Mouse (Mus musculus): ENCODE results near the gene Mbd3.
"Not testable (repeated sequence)": the region's sequence is repeated elsewhere in the genome, so short reads cannot be mapped to it uniquely, and the experiment has no call there.

The Mbd3 gene

DNA sequence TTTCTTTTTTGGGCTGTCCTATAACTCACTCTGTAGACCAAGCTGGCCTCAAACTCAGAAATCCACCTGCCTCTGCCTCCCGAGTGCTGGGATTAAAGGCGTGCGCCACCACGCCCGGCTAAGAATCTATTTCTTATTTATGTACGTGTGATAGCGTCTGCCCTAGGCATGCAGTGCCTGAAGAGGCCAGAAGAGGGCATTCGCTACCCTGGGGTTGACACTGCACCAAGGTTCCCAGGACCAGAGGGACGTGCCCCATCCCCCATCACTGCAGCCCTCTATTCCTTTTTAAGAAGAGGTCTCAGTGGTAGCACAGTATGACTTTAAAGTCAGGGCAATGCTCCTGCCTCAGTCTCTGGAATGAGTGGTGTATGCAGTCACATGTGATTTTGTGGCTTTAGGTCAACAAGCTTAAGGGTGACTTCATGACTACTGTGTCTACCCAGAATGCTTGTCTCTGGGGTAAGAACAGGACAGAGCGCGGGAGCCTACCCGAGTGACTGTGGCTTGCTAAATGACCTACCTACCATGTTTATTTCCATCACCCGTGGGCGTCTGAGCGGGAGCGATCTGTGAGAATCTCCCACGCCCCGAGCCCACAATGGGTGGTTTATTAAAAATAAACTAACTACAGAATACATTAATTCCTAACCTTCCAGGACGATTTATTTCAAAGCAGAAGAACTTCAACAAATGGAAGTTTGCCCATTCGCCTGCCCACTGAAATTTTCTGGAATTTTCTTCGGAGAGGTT is 29.2 kb downstream of the Mbd3 start:
- peak in 1 of 2 experiments; percentile 31 for DNase-seq (ENCODE audit: low spot score in 2 of 2)

DNA sequence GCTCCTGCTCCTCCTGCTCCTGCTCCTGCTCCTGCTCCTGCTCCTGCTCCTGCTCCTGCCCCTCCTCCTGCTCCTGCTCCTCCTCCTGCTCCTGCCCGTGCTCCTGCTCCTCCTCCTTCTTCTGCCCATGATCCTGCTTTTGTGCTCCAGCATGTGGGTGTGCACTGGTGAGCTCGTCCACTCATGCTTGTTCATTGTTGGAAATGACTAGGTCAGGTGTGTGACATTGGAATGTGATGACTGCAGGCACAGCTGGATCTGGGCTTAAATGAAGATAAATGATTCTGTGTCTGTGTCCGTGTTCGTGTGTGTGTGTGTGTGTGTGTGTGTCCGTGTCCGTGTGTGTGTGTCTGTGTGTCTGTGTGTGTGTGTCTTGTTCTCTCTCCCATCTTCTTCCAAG is 31.0 kb downstream of the Mbd3 start:
- no peak for DNase-seq (ENCODE audit: low spot score in 2 of 2)

DNA sequence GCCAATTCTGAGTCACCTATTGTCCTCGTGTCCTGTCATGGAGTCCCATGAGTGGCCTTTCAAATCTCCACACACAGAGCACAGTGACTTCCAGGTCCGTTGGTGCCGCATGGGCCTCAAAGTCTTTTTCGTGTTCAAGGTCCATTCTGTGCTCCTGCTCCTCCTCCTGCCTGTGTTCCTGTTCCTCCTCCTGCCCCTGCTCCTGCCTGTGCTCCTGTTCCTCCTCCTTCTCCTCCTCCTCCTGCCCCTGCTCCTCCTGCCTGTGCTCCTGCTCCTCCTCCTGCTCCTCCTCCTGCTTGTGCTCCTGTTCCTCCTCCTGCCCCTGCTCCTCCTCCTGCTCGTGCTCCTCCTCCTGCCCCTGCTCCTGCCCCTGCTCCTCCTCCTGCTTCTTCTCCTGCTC is 31.4 kb downstream of the Mbd3 start:
- no peak for DNase-seq (ENCODE audit: low spot score in 2 of 2)

DNA sequence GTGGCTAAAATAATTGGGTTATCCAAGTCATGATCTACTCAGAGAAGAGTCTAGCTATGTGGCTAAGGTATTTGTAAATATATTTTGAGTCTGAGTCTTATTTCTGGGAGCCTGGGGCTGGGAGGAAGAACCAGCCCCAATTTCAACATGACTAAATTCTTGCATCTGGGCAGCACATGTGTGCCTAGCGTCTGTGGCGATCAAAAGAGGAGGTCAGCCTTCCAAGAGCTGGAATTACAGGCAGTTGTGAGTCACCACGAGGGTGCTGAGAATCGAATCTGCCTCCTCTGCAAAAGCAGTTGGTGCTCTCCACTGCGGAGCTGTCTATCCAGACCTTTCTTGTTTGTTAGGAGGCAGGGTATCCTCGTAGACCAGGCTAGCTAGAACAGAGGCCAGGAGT is 33.6 kb downstream of the Mbd3 start:
- no peak for DNase-seq (ENCODE audit: low spot score in 2 of 2)

DNA sequence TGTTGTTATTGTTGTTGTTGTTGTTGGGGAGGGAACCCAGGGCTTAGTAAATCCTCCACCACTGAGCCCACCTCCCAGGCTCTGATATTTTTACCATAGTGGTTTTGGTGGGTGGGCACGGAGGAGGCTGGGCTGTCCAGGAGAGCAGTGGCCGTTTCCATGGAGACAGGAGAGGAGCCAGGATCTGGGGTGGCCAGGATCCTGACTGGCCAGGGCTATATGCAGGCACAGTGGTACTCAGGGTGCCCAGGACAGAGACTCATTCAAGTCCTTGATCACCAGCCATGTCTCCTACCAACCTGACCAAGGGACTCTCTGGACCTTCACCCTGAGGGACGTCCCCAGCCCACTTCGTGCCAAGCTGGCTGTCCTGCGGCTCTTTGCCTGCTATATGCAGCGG is 35.6 kb downstream of the Mbd3 start:
- DNase-seq (ENCODE audit: low spot score in 2 of 2), result no peak

DNA sequence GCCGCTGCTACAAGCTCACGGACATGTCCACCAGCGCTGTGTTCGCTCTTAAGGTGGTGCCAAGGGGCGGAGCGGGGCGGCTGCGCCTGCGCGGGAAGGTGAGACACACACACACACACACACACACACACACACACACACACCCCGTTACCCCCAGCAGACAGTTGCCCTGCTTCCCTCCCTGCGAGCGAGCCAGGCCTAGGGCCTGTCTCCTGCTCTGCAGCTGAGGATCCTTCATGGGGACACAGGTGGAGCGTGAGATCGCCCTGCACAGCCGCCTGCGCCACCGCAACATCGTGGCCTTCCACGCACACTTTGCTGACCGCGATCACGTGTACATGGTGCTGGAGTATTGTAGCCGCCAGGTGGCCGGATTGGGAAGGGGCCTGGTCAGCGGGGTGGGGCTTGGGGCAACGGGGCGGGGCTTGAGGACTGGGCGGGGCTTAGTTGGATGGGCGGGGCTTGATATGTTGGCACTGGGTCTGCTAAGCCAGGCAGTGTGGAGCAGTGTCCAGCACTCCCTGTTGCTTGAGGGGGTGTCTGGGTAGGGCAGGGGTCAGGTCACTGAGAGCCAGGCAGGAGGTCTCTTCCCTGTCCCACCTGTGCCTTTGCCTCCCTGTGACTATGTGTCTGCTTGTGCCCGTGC is 41.2 kb downstream of the Mbd3 start:
- no peak for DNase-seq (ENCODE audit: low spot score in 2 of 2)

DNA sequence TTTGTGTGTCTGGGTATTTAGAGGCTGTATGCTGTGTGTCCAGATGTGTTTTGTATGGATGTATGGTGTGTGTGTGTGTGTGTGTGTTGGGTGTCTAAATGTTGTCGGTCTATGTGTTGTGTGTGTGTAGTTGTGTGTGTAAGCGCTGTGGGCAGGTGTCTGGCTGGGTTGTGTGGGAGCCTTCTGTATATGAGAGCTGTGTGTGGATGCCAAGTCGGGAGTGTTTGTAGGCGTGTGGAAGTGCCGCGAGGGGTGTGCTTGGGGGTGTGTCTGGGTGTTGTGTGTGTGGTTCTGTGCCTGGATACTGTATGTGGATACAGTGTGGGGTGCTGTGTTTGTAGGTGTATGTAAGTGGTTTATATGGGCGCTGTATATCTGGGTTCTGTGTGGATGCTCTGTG is 42.0 kb downstream of the Mbd3 start:
- no peak for DNase-seq (ENCODE audit: low spot score in 2 of 2)

DNA sequence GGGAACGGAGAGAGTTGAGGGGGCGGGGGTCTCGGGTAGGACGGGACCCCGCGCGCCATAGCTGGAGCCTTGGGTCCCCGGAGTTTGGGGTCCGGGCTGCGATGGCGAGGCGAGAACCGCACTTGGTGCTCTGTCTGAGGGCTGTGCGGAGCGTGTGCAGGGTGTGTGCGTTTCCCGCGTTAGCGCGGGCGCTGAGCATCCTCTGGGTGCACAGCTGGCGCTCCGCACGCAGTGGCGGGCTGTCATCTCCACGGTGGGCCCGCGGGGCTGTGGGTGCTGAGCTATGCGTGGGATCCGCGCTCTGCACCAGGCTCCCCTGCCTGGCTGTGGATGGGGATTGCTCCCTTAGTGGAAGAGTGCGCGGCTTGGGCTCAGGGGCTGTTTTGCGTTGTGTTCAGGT is 42.6 kb downstream of the Mbd3 start:
- no peak for DNase-seq (ENCODE audit: low spot score in 2 of 2)

DNA sequence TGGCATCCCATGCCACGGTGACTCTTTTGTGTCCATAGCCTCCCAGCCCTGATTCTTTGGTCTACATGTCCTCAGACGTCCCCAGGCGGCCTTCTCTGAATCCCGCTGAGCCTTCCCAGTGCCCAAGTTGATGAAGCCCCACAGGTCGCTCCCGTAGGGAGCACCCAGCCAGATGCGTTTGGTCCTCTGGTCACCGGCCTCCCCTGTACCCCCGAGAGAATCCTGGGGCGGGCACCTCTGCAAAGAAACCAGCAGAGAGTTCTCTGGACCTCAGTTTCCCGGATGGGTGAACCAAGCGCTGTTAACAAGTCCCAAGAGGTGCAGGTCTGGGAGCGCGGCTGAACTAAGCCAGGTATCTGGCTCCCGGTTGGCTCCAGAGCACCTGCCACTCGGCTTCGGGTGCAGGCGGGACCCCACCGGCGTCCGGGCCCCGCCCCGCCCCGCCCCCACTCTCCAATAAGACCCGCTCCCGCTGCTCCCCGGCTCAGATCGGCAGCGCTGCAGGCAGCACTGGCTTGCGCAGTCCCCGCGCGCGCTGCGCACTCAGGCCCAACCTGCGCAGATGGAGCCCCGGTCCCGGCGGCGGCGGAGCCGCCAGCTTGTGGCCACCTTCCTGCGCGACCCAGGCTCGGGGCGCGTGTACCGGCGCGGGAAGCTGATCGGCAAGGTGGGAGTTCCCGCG is 43.2 kb downstream of the Mbd3 start, which contains the start of gene Plk5:
Plk5 (plus strand) TSS at position 459 of the 682 bp plus-strand sequence.
- no peak for DNase-seq (ENCODE audit: low spot score in 2 of 2)

DNA sequence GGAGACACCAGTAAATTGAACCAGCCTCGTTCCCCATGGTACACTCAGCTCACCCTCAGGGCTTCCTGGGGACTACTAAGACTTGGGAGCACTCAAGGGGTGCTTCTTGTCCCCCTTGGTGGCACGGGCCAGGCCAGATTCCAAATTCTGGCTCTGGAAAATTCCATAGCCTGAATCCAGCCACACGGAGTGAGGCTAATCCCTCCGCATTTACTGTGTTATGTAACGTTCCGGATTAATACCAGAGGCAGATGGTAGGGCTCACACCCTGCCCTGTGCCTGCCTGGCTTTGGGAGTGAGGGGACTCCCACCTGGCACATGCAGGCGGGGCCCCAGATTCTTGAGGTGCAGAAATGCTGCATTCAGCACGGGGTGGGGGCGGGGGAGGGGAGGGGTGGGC is 43.9 kb downstream of the Mbd3 start:
- no peak for DNase-seq (ENCODE audit: low spot score in 2 of 2)

DNA sequence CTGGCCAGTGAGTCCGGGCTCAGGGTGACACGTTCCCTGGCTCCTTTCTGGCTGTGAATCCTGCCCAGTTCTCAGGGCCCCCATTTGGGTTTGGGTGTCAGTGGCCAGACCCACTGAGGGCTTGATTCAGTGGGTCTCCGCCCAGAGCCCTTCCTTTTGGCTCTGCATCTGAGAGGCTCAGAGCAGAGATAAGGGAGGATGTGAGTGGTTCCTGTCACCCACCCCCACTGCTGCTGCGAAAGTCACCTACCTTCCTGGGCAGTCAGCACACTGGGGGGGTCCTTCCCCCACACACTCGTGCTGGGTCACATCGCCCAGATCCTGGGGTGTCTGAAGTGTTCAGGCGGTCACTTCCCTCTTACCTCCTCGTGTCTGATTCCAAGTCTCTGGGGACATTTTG is 46.6 kb downstream of the Mbd3 start:
- DNase-seq (ENCODE audit: low spot score in 2 of 2), result no peak

DNA sequence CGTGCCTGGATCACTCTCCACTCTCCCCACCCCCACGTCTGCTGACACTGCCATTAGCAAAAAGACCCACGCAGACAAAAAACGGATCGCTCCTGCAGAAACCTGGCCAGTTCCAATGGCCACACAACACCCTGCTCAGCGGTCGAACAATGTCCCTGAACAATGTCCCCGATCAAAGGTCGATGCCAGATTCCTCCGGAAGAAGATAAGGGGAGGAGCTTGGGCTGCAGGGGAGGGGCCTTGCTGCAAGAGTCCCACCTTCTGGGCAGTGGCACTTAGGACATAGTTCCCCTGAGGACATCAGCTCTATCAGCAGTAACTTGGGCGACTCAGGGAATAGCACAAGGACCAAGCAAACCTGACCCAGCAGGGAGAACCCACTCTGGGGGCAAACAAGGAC is 47.5 kb downstream of the Mbd3 start:
- no peak for DNase-seq (ENCODE audit: low spot score in 2 of 2)

DNA sequence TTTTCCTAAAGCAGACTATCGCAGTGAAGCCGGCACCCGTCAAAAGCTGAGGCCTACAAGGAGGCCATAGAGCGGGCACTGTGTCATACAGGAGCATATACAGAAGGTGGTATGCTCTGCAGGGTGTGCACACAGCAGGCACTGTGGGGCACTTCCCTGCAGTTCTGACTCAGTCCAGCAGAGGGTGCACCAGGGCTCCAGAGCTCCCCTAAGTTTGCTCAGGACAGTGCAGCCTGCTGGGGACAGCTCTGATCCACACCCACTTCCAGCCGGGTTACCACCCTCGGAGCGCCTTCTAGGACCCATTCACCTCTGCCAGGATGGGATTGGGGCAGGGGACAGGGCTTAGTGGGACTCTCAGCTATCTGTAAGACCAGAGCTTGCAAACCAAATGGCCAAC is 49.1 kb downstream of the Mbd3 start:
- DNase-seq (ENCODE audit: low spot score in 2 of 2), result peak; percentile 70 to 73

DNA sequence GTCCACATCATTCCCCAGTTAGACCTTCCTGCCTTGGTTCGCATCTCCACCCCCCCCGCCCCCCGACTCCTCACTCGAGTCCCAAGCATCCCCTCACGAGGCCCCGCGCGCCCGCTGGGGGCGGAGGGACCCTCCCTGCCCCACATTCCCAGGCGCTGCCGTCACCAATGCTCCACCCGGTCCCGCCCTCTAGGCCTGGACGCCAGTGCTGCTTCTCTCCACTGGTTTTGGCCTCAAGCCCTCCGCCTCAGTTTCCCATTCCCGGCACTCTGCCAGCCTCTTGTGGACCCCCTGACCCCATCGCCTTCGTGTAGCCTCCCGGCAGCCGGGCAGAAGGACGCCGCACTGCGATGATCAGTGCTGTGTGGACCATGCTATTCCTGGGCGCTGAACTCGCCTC is 50.4 kb downstream of the Mbd3 start:
- no peak for DNase-seq (ENCODE audit: low spot score in 2 of 2)

DNA sequence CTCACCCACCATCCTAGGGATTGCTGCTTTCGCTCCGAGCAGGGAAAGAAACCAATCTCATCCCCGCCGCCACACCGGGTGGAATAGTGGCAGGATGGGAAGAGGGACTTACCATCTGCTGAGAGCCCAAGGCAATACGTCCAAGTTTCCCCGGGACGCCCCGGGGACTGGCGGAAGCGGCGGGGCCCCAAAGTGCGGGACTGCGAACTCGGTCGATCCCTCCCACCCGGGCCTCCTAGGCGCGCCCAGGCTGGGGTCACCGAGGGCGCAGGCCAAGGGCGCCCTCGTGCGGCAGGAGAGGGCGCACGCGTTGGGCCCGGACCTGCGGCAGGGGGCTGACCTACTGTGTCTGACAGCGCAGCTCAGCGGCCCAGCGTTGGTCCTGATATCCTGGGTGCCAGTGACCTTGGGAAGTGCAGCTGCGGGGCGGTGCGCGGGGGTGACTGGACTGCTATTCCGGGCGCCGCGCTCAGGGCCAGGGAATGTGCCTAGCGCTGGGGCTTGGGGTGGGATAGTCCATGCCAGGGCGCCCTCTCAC is 51.0 kb downstream of the Mbd3 start, which contains the start of gene Adamtsl5:
Adamtsl5 (minus strand) TSS at position 169 of the 538 bp plus-strand sequence.
- DNase-seq (ENCODE audit: low spot score in 2 of 2), result peak; percentile 57 to 65

DNA sequence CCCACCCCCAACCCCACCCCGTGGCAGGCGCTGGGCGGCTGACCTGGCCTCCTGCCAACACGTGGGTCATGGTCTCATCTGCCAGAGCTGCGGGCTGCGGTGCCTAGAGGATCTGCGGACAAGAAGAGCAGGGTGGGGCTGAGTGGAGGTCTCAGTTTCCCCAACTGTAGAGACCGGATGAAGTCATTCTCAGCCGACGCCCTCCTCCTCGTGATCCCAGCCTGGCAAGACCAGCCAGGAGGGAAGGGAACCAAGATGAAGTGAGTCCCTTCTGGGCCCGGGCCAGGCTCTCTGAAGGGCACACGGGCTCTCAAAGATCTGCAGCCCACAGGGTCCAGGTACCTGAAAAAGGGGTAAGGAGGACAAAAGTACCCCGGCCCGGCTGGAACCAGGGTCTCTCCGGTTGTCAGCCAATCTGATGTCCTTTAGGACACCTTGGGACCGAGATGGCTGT is 51.8 kb downstream of the Mbd3 start:
- DNase-seq (ENCODE audit: low spot score in 2 of 2), result no peak

DNA sequence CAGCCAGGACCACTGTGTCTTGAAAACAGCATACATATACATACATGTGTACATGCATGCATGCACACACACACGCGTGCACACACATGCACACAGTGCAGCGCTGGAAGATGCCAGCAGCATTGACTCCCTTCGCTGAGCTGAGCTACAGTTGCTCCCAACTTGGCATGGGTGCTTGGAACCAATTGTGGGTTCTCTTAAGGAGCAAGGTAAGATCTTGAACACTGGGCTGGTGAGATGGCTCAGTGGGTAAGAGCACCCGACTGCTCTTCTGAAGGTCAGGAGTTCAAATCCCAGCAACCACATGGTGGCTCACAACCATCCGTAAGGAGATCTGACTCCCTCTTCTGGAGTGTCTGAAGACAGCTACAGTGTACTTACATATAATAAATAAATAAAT is 53.4 kb downstream of the Mbd3 start:
- DNase-seq (ENCODE audit: low spot score in 2 of 2), result not testable (repeated sequence)

DNA sequence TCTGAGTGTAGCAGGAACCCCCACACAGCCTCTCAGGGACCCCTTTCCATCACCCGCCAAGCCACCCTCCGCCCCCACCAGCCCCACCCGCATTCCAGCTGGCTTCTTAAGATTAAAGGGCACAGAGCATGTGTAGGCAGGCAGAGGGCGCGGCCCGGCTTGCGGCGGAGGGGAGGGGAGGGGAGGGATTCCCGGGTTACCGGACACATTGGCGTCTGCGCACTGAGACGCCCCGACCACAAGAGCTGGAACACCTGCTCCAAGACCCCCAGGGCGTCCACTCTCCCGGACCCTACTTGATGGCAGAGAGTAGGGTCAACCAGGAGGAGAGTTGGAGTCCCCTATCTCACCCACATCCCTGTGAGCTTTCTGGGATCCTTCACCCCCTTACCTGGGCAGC is 54.2 kb downstream of the Mbd3 start:
- DNase-seq (ENCODE audit: low spot score in 2 of 2), result peak; percentile 40 to 54

DNA sequence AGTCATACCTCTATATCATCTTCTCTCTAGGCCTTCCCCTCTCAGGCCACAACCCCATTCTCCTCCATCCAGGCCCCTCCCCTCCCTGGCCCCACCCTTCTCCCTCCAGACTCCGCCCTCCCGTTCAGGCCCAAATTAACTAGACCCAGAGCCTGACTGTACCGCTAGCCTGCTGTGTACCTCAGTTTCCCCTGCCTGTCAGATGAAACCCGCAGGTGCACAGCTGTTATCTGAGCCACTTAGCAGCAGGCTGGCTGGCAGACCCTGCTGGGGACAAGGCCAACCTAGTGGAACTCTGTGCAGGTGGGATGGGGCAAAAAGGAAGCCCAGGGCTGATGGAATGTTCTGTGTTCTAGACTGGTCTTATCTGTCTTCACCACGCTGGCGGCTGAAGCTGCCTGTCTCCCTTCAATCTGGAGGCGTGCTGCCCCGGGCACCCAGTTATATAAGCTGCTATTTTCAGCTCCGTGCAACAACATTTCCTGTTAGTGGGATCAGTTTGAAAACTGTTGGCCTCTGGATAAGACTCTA is 55.2 kb downstream of the Mbd3 start:
- peak; percentile 38 to 62 for DNase-seq (ENCODE audit: low spot score in 2 of 2)

DNA sequence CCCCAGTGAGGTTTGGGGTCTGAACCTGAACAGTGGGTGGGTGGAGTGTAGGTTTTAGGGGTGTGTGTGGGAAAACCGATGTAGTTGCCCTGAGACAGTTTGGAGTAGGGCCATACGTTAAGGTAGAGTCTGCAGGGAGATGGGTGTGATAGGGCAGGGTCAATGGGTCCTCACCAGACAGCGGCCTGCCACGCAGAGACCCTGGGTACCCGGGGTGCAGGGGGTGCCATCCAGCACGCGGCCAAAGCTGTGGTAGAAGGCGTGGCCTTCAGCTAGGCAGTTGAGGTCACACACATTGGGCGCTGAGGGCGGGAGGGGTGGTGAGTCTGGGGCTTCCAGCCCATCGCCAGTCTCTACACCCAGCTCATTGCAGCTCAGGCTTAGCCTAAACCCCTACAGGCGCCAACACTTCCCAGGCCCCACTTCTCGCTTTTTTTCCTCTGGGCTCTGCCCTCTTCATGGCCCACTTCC is 55.9 kb downstream of the Mbd3 start:
- no peak for DNase-seq (ENCODE audit: low spot score in 2 of 2)

DNA sequence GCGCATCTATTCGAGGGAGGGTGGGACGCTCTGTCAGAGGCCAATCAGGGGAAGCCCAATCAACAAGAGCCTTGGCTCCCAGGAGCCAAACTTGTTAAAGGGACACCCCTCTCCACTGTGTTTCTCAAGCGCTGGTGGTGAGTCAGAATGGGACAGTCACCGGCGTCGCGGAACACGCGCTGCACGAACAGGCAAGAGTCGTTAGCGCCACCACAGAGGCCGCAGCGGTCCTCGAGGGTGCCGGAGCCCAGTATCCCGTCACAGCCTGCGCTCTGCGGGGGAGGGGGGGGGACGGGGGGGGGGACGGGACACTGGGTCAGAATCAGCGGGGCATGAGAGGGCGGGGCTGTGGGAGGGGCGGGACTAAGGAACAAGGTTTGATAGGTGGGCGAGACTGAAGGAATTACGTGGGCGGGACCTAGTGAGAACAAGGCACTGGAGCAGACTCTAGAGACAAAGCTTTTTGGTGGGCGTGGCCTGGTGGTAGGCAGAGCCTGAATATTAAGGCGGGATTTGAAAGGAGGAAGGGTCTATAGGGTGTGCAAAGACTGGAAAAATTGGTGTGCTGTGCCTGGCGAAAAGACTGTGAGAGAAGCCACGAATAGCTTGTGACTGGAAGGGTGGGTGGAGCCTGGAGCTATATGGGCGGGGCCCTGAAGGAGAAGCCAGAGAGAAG is 56.5 kb downstream of the Mbd3 start:
- DNase-seq (ENCODE audit: low spot score in 2 of 2), result peak; percentile 52 to 62

All from spleen, postnatal 36 days (tissue).